Mouse (Mus musculus) testis, adult 2 months (tissue): Measurements from ENCODE around the gene Pdik1l.

ENCODE experiments used
- CTCF ChIP-seq: fragments of 200-500 bp; IDR thresholded peaks from 2 replicates; pipeline ENCODE4 v1.5.1; 2012; ENCODE audit warnings: low read depth, mild to moderate bottlenecking, inconsistent platforms, low read length, moderate library complexity; ENCODE audit not compliant: control insufficient read depth, insufficient read depth, insufficient replicate concordance
- POLR2A ChIP-seq: fragments of 200-500 bp; IDR thresholded peaks from 2 replicates; pipeline ENCODE4 v1.6.1; 2012; ENCODE audit warnings: low read depth, mild to moderate bottlenecking, inconsistent platforms, low read length, moderate library complexity; ENCODE audit not compliant: control insufficient read depth

DNA sequence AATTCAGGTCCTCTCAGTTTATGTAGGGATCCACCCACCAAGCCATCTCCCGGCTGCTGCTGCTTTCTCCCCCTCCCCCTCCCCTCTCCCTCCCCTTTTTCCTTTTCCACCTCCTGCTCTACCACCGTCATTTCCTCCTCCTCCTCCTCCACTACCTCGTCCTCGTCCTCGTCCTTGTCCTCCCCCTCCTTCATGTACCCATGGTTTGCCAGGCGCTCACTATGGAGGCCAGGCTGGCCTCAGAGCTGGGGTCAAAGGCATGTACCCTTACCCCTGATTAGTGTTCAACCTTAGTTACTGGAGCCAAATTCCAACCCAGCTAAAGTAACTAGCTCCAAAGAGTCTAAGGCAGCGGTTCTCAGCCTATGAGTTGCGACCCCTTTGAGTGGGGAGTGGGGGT is 40.5 kb upstream of the Pdik1l start:
- TF ChIP-seq CTCF: no peak
- TF ChIP-seq POLR2A: no peak
